In the genomic region with DNA sequence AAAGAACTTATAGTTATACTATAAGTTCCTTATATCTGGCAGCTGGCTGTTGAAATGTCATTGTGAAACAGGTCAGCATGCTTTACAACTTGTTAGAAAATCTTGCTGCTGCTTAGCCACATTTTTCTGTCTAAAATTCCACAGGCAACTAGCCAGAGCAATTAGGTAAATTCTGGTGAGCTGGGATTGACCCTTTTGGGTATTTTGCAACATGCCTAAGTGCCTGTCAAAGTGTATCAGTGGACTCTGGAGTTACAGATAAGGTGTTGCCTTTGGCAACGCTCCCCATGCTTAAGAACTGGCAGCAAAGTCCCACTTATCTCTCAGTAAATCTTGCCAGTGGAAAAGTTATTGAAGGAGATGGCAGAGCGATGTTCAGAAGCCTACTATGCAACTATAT, we compare ENCODE assay signal across 22 mouse cellular contexts.
DNase-seq lines count a peak whose midpoint lies in the region; ATAC-seq lines count a peak whose summit lies in the region.
"Had no signal": no experiment of that assay in that cellular context is flagged by ENCODE, and none has a peak within 500 bp of the region (broad histone marks: within the 10 kb centered on the region; RNA-seq: fewer than 3 reads in every experiment).

No protein-coding gene starts in this region.

- no peak overlapping the region for H3K4me3 ChIP-seq in embryonic facial prominence, embryonic 14.5 days (ENCODE audit: low read depth, low read length)
- no peak overlapping the region for H3K4me3 ChIP-seq in embryonic facial prominence, embryonic 10.5 days
- no peak overlapping the region for H3K4me3 ChIP-seq in lung, embryonic 15.5 days
- H3K4me3 ChIP-seq: embryonic facial prominence, embryonic 15.5 days; forebrain, embryonic 12.5 days; heart, embryonic 10.5 days; megakaryocyte, embryonic 14.5 days; midbrain, embryonic 15.5 days had no signal

- peak; percentile 49 for DNase-seq in embryonic facial prominence, embryonic 14.5 days (ENCODE audit: low spot score)
- DNase-seq in embryonic facial prominence, embryonic 10.5 days (ENCODE audit: low spot score), result no peak
- DNase-seq in fat pad, adult 2 months (ENCODE audit: extremely low read depth, low read depth, low spot score), result peak; percentile 71
- peak; percentile 8 for DNase-seq in retina, embryonic 14.5 days (ENCODE audit: low spot score)
- DNase-seq in MN1 (ENCODE audit: low spot score), result no peak
- DNase-seq in liver, result no peak
- DNase-seq: adrenal gland, adult 8-10 months; cerebellum, adult 2 months; gastrocnemius, postnatal 25 days; heart, postnatal 14 days; right cerebral cortex, adult 18-20 months; spleen, adult 18-20 months; thymus, adult 2 months had no signal

- no peaks in the 10 kb centered on the region for H3K27me3 ChIP-seq in embryonic facial prominence, embryonic 14.5 days (replicated peaks; ENCODE audit: control insufficient read depth, insufficient read depth, low read length)
- H3K27me3 ChIP-seq in embryonic facial prominence, embryonic 10.5 days (replicated peaks; ENCODE audit: low read depth, poor library complexity, severe bottlenecking), result no peaks in the 10 kb centered on the region
- H3K27me3 ChIP-seq in lung, embryonic 15.5 days, result no peaks in the 10 kb centered on the region
- H3K27me3 ChIP-seq: embryonic facial prominence, embryonic 15.5 days; forebrain, embryonic 12.5 days; megakaryocyte, embryonic 14.5 days; midbrain, embryonic 15.5 days had no signal

- no peaks in the 10 kb centered on the region for H3K9me3 ChIP-seq in embryonic facial prominence, embryonic 14.5 days (ENCODE audit: control insufficient read depth, low read length)
- H3K9me3 ChIP-seq in embryonic facial prominence, embryonic 10.5 days, result no peaks in the 10 kb centered on the region
- no peaks in the 10 kb centered on the region for H3K9me3 ChIP-seq in lung, embryonic 15.5 days
- H3K9me3 ChIP-seq: embryonic facial prominence, embryonic 15.5 days; forebrain, embryonic 12.5 days; heart, embryonic 10.5 days; megakaryocyte, embryonic 14.5 days; midbrain, embryonic 15.5 days had no signal

- ATAC-seq in embryonic facial prominence, embryonic 14.5 days (ENCODE audit: low read depth), result no peak
- peak; percentile 57; the same call in 1 of the 2 replicates for ATAC-seq in lung, embryonic 15.5 days (ENCODE audit: borderline replicate concordance, extremely low read depth, low FRiP score, low TSS enrichment)
- ATAC-seq: hindbrain, embryonic 16.5 days; intestine, postnatal 0 days; midbrain, embryonic 15.5 days had no signal

- WGBS in embryonic facial prominence, embryonic 14.5 days, result 49% methylated on average over 2 of the region's 2 CpGs
- WGBS in embryonic facial prominence, embryonic 10.5 days, result 77% methylated on average over 2 of the region's 2 CpGs
- 13% methylated on average over 2 of the region's 2 CpGs for WGBS in lung, embryonic 15.5 days

- no peak overlapping the region for H3K9ac ChIP-seq in embryonic facial prominence, embryonic 14.5 days (ENCODE audit: low read depth, low read length)
- H3K9ac ChIP-seq in lung, embryonic 15.5 days, result no peak overlapping the region
- H3K9ac ChIP-seq: embryonic facial prominence, embryonic 15.5 days; forebrain, embryonic 12.5 days; midbrain, embryonic 15.5 days had no signal

- H3K4me1 ChIP-seq in embryonic facial prominence, embryonic 14.5 days (ENCODE audit: control insufficient read depth, insufficient read depth, low read length), result no peaks in the 10 kb centered on the region
- no peaks in the 10 kb centered on the region; the same call in 1 of the 2 replicates for H3K4me1 ChIP-seq in embryonic facial prominence, embryonic 10.5 days
- 0 out of 2 replicates have a peak, but pooled peaks cover 3% of the 10 kb centered on the region for H3K4me1 ChIP-seq in lung, embryonic 15.5 days
- H3K4me1 ChIP-seq: embryonic facial prominence, embryonic 15.5 days; forebrain, embryonic 12.5 days; megakaryocyte, embryonic 14.5 days; midbrain, embryonic 15.5 days had no signal

- no peak overlapping the region for H3K27ac ChIP-seq in embryonic facial prominence, embryonic 14.5 days (replicated peaks; ENCODE audit: low read depth, low read length)
- no peak overlapping the region for H3K27ac ChIP-seq in embryonic facial prominence, embryonic 10.5 days (replicated peaks)
- H3K27ac ChIP-seq in lung, embryonic 15.5 days, result no peak overlapping the region
- H3K27ac ChIP-seq: embryonic facial prominence, embryonic 15.5 days; forebrain, embryonic 12.5 days; heart, embryonic 10.5 days; midbrain, embryonic 15.5 days had no signal

- H3K36me3 ChIP-seq in embryonic facial prominence, embryonic 14.5 days (ENCODE audit: control insufficient read depth, insufficient read depth, low read length), result no peaks in the 10 kb centered on the region
- no peaks in the 10 kb centered on the region for H3K36me3 ChIP-seq in embryonic facial prominence, embryonic 10.5 days (replicated peaks)
- no peaks in the 10 kb centered on the region for H3K36me3 ChIP-seq in lung, embryonic 15.5 days
- H3K36me3 ChIP-seq: embryonic facial prominence, embryonic 15.5 days; forebrain, embryonic 12.5 days; heart, embryonic 10.5 days; midbrain, embryonic 15.5 days had no signal

- H3K4me2 ChIP-seq in embryonic facial prominence, embryonic 14.5 days (ENCODE audit: low read depth, low read length), result no peak overlapping the region
- H3K4me2 ChIP-seq in lung, embryonic 15.5 days, result no peak overlapping the region
- H3K4me2 ChIP-seq: embryonic facial prominence, embryonic 15.5 days; forebrain, embryonic 12.5 days; liver, embryonic 11.5 days; midbrain, embryonic 15.5 days had no signal

Comparison
In these comparisons a context has a peak if more than half of its experiments do, and no peak if none do; other contexts are left out.
1. DNase-seq: peak in embryonic facial prominence, embryonic 14.5 days (single experiment), fat pad, adult 2 months (single experiment) and retina, embryonic 14.5 days (single experiment); none in embryonic facial prominence, embryonic 10.5 days (single experiment), MN1 (single experiment) and liver (single experiment).